Mouse (Mus musculus) left cerebral cortex, postnatal 25 days (tissue): Measurements from ENCODE around the gene Reep6. TPM values are rescaled to one million over a fixed set of nuclear protein-coding genes. Genes with fewer than 3 reads are reported as not detected.
A peak's percentile ranks its signal among the peaks of the same experiment; 100 is the strongest.
"Not testable (repeated sequence)": the region's sequence is repeated elsewhere in the genome, so short reads cannot be mapped to it uniquely, and the experiment has no call there.

Experiments used
- DNase-seq, 2 experiments: peaks; one replicate each; pipeline ENCODE4 v3.0.0; 2022; ENCODE audit warnings: low spot score in 2 of 2, mixed read lengths in 1 of 2
- intact Hi-C: fragments of 180-260 bp; cut with DNase I; formaldehyde crosslinking; loops from one replicate; pipeline ENCODE4 v1.15.1; 2025
- total RNA-seq, 2 experiments: library from RNA; stranded (reverse); gene quantifications; 2 replicates each; pipeline ENCODE4 v1.2.3; 2021

The Reep6 gene
- total RNA-seq, 2 experiments from 2014 or later: 10.5 to 11.2 TPM

- DNase-seq, intact Hi-C loops: not testable (repeated sequence)
Measured at GRCm38 (mm10) chr10:80345929-80346328, 16.2 kb downstream of the Reep6 start.

GRCm38 (mm10) chr10:80347514-80347967 is 17.8 kb downstream of the Reep6 start:
- no peak for DNase-seq
- intact Hi-C loops: no loop called here

DNA sequence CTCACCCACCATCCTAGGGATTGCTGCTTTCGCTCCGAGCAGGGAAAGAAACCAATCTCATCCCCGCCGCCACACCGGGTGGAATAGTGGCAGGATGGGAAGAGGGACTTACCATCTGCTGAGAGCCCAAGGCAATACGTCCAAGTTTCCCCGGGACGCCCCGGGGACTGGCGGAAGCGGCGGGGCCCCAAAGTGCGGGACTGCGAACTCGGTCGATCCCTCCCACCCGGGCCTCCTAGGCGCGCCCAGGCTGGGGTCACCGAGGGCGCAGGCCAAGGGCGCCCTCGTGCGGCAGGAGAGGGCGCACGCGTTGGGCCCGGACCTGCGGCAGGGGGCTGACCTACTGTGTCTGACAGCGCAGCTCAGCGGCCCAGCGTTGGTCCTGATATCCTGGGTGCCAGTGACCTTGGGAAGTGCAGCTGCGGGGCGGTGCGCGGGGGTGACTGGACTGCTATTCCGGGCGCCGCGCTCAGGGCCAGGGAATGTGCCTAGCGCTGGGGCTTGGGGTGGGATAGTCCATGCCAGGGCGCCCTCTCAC is 18.6 kb downstream of the Reep6 start, which contains the start of gene Adamtsl5:
TSS of gene Adamtsl5 (minus strand) at position 169 of the 538 bp plus-strand sequence.
- no peak for DNase-seq
- intact Hi-C loops: loop anchor here (2.0 kb wide), 1 partner anchor 54 kb away; the partner anchor contains the start of gene Apc2

- no peak for DNase-seq
- intact Hi-C loops: loop anchor here (2.0 kb wide), 1 partner anchor 54 kb away; the partner anchor contains the start of gene Apc2
Measured at GRCm38 (mm10) chr10:80348981-80349380, 19.2 kb downstream of the Reep6 start.

DNA sequence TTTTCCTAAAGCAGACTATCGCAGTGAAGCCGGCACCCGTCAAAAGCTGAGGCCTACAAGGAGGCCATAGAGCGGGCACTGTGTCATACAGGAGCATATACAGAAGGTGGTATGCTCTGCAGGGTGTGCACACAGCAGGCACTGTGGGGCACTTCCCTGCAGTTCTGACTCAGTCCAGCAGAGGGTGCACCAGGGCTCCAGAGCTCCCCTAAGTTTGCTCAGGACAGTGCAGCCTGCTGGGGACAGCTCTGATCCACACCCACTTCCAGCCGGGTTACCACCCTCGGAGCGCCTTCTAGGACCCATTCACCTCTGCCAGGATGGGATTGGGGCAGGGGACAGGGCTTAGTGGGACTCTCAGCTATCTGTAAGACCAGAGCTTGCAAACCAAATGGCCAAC is 20.5 kb downstream of the Reep6 start:
- DNase-seq: peak; percentile 78 to 82
- intact Hi-C loops: loop anchor here (2.0 kb wide), 1 partner anchor 25 kb away; no protein-coding TSS in a partner anchor

GRCm38 (mm10) chr10:80351896-80352295 is 22.1 kb downstream of the Reep6 start:
- intact Hi-C loops: loop anchor here (2.0 kb wide), 1 partner anchor 23 kb away; no protein-coding TSS in a partner anchor

GRCm38 (mm10) chr10:80352727-80353126 is 23.0 kb downstream of the Reep6 start:
- intact Hi-C loops: no loop called here

More at GRCm38 (mm10) chr10:80351896-80352295, 22.1 kb downstream of the Reep6 start:
- no peak for DNase-seq

DNA sequence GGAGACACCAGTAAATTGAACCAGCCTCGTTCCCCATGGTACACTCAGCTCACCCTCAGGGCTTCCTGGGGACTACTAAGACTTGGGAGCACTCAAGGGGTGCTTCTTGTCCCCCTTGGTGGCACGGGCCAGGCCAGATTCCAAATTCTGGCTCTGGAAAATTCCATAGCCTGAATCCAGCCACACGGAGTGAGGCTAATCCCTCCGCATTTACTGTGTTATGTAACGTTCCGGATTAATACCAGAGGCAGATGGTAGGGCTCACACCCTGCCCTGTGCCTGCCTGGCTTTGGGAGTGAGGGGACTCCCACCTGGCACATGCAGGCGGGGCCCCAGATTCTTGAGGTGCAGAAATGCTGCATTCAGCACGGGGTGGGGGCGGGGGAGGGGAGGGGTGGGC is 25.7 kb downstream of the Reep6 start:
- intact Hi-C loops: no loop called here
- DNase-seq: no peak

More at GRCm38 (mm10) chr10:80352727-80353126, 23.0 kb downstream of the Reep6 start:
- DNase-seq: no peak

GRCm38 (mm10) chr10:80356001-80356682 is 26.4 kb downstream of the Reep6 start, which contains the start of gene Plk5:
Plk5 (plus strand) TSS chr10:80356459.
- DNase-seq: peak in 1 of 2 experiments; percentile 47
- intact Hi-C loops: loop anchor here (2.0 kb wide), 1 partner anchor 17 kb away; no protein-coding TSS in a partner anchor

DNA sequence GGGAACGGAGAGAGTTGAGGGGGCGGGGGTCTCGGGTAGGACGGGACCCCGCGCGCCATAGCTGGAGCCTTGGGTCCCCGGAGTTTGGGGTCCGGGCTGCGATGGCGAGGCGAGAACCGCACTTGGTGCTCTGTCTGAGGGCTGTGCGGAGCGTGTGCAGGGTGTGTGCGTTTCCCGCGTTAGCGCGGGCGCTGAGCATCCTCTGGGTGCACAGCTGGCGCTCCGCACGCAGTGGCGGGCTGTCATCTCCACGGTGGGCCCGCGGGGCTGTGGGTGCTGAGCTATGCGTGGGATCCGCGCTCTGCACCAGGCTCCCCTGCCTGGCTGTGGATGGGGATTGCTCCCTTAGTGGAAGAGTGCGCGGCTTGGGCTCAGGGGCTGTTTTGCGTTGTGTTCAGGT is 27.0 kb downstream of the Reep6 start:
- DNase-seq: no peak
- intact Hi-C loops: loop anchor here (2.0 kb wide), 1 partner anchor 16 kb away; no protein-coding TSS in a partner anchor

- intact Hi-C loops: loop anchor here (2.0 kb wide), 1 partner anchor 15 kb away; no protein-coding TSS in a partner anchor
- peak in 1 of 2 experiments; percentile 71 for DNase-seq
Measured at GRCm38 (mm10) chr10:80357336-80357735, 27.6 kb downstream of the Reep6 start.

GRCm38 (mm10) chr10:80357994-80358639 is 28.4 kb downstream of the Reep6 start:
- intact Hi-C loops: loop anchor here (2.0 kb wide), 1 partner anchor 15 kb away; no protein-coding TSS in a partner anchor
- DNase-seq: no peak

GRCm38 (mm10) chr10:80363734-80364133 is 34.0 kb downstream of the Reep6 start:
- intact Hi-C loops: no loop called here

GRCm38 (mm10) chr10:80365736-80366135 is 36.0 kb downstream of the Reep6 start:
- DNase-seq: no peak
- intact Hi-C loops: no loop called here

More at GRCm38 (mm10) chr10:80363734-80364133, 34.0 kb downstream of the Reep6 start:
- DNase-seq: no peak

- intact Hi-C loops: no loop called here
- DNase-seq: no peak
Measured at GRCm38 (mm10) chr10:80367954-80368353, 38.2 kb downstream of the Reep6 start.

GRCm38 (mm10) chr10:80368392-80368791 is 38.6 kb downstream of the Reep6 start:
- intact Hi-C loops: no loop called here
- DNase-seq: no peak

DNA sequence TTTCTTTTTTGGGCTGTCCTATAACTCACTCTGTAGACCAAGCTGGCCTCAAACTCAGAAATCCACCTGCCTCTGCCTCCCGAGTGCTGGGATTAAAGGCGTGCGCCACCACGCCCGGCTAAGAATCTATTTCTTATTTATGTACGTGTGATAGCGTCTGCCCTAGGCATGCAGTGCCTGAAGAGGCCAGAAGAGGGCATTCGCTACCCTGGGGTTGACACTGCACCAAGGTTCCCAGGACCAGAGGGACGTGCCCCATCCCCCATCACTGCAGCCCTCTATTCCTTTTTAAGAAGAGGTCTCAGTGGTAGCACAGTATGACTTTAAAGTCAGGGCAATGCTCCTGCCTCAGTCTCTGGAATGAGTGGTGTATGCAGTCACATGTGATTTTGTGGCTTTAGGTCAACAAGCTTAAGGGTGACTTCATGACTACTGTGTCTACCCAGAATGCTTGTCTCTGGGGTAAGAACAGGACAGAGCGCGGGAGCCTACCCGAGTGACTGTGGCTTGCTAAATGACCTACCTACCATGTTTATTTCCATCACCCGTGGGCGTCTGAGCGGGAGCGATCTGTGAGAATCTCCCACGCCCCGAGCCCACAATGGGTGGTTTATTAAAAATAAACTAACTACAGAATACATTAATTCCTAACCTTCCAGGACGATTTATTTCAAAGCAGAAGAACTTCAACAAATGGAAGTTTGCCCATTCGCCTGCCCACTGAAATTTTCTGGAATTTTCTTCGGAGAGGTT is 40.4 kb downstream of the Reep6 start:
- peak; percentile 43 to 81 for DNase-seq
- intact Hi-C loops: loop anchor here (10.0 kb wide), 1 partner anchor 195 kb away; the partner anchor contains the start of genes 1600002K03Rik and Efna2

DNA sequence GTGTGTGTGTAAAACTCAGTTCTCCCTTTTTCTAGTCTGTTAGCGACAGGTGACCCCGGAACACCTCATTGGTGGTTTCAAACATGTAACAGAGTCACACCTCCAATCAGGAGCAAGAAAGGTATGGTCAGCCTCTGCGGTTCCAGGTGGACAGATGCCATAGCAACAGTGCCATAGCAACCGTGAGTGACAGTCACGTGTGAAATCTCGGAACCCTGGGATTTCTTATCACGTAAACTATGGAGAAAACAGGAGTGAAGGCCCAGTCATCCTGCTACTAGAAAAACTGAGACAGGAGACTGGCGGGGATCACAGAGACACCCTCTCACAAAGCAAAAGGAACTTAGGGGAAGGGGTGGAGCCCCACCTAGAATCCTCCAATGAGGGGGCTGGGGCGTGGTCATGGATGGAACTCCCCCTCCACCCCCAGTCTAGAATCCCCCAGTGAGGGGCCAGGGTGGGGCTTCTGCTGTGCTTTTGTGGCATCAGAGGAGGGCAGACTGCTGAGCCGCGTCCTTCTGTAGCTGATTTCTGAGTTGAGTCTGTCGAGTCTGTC is 41.7 kb downstream of the Reep6 start:
- intact Hi-C loops: loop anchor here (10.0 kb wide), 1 partner anchor 197 kb away; the partner anchor contains the start of genes 1600002K03Rik and Efna2
- DNase-seq: peak; percentile 68 to 79

DNA sequence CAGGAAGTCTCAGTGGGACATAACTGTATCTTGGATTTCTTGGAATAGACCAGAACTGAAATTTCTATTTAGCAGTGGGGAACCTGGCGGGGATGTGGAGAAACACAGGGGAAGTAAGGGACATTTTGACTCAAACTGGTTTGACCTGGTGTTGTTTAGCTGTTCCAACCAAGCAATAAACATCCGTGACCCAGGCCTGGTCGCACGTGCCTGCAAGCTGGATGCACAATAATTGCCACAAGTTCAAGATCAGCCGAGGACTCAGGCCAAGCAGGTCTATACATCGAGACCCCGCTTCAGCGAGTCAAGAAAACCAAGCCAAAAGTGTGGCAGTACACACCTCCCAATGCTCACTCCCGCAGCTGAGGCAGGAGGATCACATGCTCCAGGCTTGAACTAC is 42.2 kb downstream of the Reep6 start:
- DNase-seq: no peak
- intact Hi-C loops: loop anchor here (2.0 to 10.0 kb wide), 2 partner anchors 15 to 197 kb away; partner anchors contain the start of genes 1600002K03Rik, Efna2 and Plk5
